Mouse (Mus musculus): ENCODE data around the gene Unc5b.

Gene Unc5b

GRCm38 (mm10) chr10:60797682-60798422, 33.5 kb downstream of the Unc5b start:
- DNase-seq, result no peak

GRCm38 (mm10) chr10:60796474-60796873, 34.9 kb downstream of the Unc5b start:
- no peak for DNase-seq

- DNase-seq, result no peak
Measured at GRCm38 (mm10) chr10:60796028-60796427, 35.4 kb downstream of the Unc5b start.

GRCm38 (mm10) chr10:60794792-60795191, 36.6 kb downstream of the Unc5b start:
- no peak for DNase-seq

GRCm38 (mm10) chr10:60794374-60794773, 37.0 kb downstream of the Unc5b start:
- no peak for DNase-seq

GRCm38 (mm10) chr10:60792841-60793240, 38.5 kb downstream of the Unc5b start:
- DNase-seq, result no peak

GRCm38 (mm10) chr10:60792365-60792764, 39.0 kb downstream of the Unc5b start:
- DNase-seq, result no peak

- no peak for DNase-seq
Measured at GRCm38 (mm10) chr10:60790912-60791311, 40.5 kb downstream of the Unc5b start.

GRCm38 (mm10) chr10:60787303-60788074, 43.9 kb downstream of the Unc5b start:
- no peak for DNase-seq

- no peak for DNase-seq
Measured at GRCm38 (mm10) chr10:60783608-60784007, 47.8 kb downstream of the Unc5b start.

- DNase-seq, result peak; percentile 61 to 72
Measured at GRCm38 (mm10) chr10:60779628-60780027, 51.8 kb downstream of the Unc5b start.

- DNase-seq, result no peak
Measured at GRCm38 (mm10) chr10:60778542-60778941, 52.8 kb downstream of the Unc5b start.

GRCm38 (mm10) chr10:60775473-60775872, 55.9 kb downstream of the Unc5b start:
- DNase-seq, result no peak

- DNase-seq, result no peak
Measured at GRCm38 (mm10) chr10:60774616-60775015, 56.8 kb downstream of the Unc5b start.

- no peak for DNase-seq
Measured at GRCm38 (mm10) chr10:60770855-60771254, 60.5 kb downstream of the Unc5b start.

- no peak for DNase-seq
Measured at GRCm38 (mm10) chr10:60768614-60769013, 62.8 kb downstream of the Unc5b start.

- no peak for DNase-seq
Measured at GRCm38 (mm10) chr10:60767400-60767799, 64.0 kb downstream of the Unc5b start.

- no peak for DNase-seq
Measured at GRCm38 (mm10) chr10:60762126-60762525, 69.3 kb downstream of the Unc5b start.

- DNase-seq, result peak; percentile 90 to 94
Measured at GRCm38 (mm10) chr10:60760377-60760776, 71.0 kb downstream of the Unc5b start.

- DNase-seq, result peak; percentile 60 to 68
Measured at GRCm38 (mm10) chr10:60756992-60757391, 74.4 kb downstream of the Unc5b start.

GRCm38 (mm10) chr10:60756146-60756545, 75.2 kb downstream of the Unc5b start:
- no peak for DNase-seq

GRCm38 (mm10) chr10:60753941-60754340, 77.4 kb downstream of the Unc5b start:
- no peak for DNase-seq

GRCm38 (mm10) chr10:60753261-60753660, 78.1 kb downstream of the Unc5b start:
- DNase-seq, result peak in 1 of 2 experiments; percentile 27

Data from lung, adult 18-20 months (tissue).